Mouse (Mus musculus): ENCODE measurements around the gene Sh3pxd2a. TPM values are rescaled to one million over a fixed set of nuclear protein-coding genes. Genes with fewer than 3 reads are reported as not detected.

The Sh3pxd2a gene
- total and polyA plus RNA-seq, 3 experiments, result 36.1 to 53.2 (median 52.3) TPM

DNA sequence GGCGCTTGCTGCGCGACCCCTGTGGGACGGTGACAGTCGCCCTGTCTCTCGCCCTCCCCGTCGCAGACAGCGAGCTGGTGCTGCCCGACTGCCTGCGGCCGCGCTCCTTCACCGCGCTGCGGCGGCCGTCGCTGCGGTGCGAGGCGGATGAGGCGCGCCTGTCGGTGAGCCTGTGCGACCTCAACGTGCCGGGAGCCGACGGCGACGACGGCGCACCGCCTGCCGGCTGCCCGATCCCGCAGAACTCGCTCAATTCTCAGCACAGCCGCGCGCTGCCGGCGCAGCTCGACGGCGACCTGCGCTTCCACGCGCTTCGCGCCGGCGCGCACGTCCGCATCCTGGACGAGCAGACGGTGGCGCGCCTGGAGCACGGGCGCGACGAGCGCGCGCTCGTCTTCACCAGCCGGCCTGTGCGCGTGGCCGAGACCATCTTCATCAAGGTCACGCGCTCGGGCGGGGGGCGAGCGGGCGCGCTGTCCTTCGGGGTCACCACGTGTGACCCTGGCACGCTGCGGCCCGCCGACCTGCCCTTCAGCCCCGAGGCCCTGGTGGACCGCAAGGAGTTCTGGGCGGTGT, 211.1 kb downstream of the Sh3pxd2a start:
- TF ChIP-seq CTCF (IDR thresholded peaks at IDR 0.05), result no peak
- TF ChIP-seq EP300 (IDR thresholded peaks at IDR 0.05; ENCODE audit: insufficient read depth, low read depth, low read length), result no peak
- TF ChIP-seq POLR2A (IDR thresholded peaks at IDR 0.05; ENCODE audit: insufficient read depth, low read depth, low read length), result no peak
- DNase-seq, result no peak
- intact Hi-C loops (cut with DNase I), result loop anchor here (5.0 kb wide), 1 partner anchor 76 kb away; the partner anchor contains the start of gene Neurl1a
- H3K4me3 ChIP-seq, result no peak overlapping the region
- no peak overlapping the region for H3K9ac ChIP-seq (ENCODE audit: low read depth, low read length)
- H3K36me3 ChIP-seq (ENCODE audit: control insufficient read depth, insufficient read depth, low read length), result no peaks in the 10 kb centered on the region
- WGBS, result 5% methylated on average over 88 of the region's 90 CpGs
- H3K4me1 ChIP-seq (ENCODE audit: control insufficient read depth, insufficient read depth, low read length), result no peaks in the 10 kb centered on the region; the same call in 1 of the 2 replicates
- no peak overlapping the region for H3K27ac ChIP-seq
- no peaks in the 10 kb centered on the region for H3K79me2 ChIP-seq (replicated peaks; ENCODE audit: control insufficient read depth, insufficient read depth, low read length)
- H3K27me3 ChIP-seq (ENCODE audit: control insufficient read depth, insufficient read depth, low read length), result peaks cover 11% of the 10 kb centered on the region

DNA sequence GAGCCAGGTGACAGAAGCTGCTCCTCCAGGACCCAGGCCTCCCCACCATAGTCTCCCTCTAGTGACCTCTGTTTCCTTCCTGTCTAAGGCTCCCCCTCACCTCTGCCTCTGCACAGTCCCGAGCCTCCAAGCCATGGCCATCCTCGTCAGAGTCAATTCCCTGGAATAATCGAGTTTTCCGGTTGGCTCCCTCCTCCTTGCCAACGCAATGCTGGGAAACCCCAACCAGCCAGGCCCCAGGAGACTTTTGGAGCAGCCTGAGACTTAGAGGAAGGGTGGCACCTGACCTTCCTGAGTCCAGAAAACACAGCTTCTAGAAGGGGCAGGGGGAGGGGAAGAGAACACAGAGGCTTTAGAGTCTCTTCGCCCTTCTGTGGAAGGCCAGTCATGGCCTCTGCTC, 213.3 kb downstream of the Sh3pxd2a start:
- H3K9ac ChIP-seq (ENCODE audit: low read depth, low read length), result no peak overlapping the region
- WGBS, result 62% methylated on average over 6 of the region's 6 CpGs
- TF ChIP-seq POLR2A (IDR thresholded peaks at IDR 0.05; ENCODE audit: insufficient read depth, low read depth, low read length), result no peak
- no peak for TF ChIP-seq CTCF (IDR thresholded peaks at IDR 0.05)
- no peak for TF ChIP-seq EP300 (IDR thresholded peaks at IDR 0.05; ENCODE audit: insufficient read depth, low read depth, low read length)
- H3K27ac ChIP-seq, result no peak overlapping the region
- no peaks in the 10 kb centered on the region for H3K36me3 ChIP-seq (ENCODE audit: control insufficient read depth, insufficient read depth, low read length)
- no peaks in the 10 kb centered on the region; the same call in 1 of the 2 replicates for H3K4me1 ChIP-seq (ENCODE audit: control insufficient read depth, insufficient read depth, low read length)
- DNase-seq, result no peak
- no peaks in the 10 kb centered on the region for H3K79me2 ChIP-seq (replicated peaks; ENCODE audit: control insufficient read depth, insufficient read depth, low read length)
- no peak overlapping the region for H3K4me3 ChIP-seq
- intact Hi-C loops (cut with DNase I), result loop anchor here (5.0 kb wide), 1 partner anchor 74 kb away; the partner anchor contains the start of gene Neurl1a
- peaks cover 11% of the 10 kb centered on the region for H3K27me3 ChIP-seq (ENCODE audit: control insufficient read depth, insufficient read depth, low read length)

GRCm38 (mm10) chr19:47248906-47249568, 215.2 kb downstream of the Sh3pxd2a start:
- H3K4me3 ChIP-seq, result no peak overlapping the region
- peaks cover 9% of the 10 kb centered on the region for H3K27me3 ChIP-seq (ENCODE audit: control insufficient read depth, insufficient read depth, low read length)
- H3K79me2 ChIP-seq (replicated peaks; ENCODE audit: control insufficient read depth, insufficient read depth, low read length), result no peaks in the 10 kb centered on the region
- TF ChIP-seq CTCF (IDR thresholded peaks at IDR 0.05) (no peak), POLR2A (IDR thresholded peaks at IDR 0.05; ENCODE audit: insufficient read depth, low read depth, low read length) (no peak), EP300 (IDR thresholded peaks at IDR 0.05; ENCODE audit: insufficient read depth, low read depth, low read length) (no peak)
- WGBS, result 52% methylated on average over 16 of the region's 16 CpGs
- no peak for DNase-seq
- H3K4me1 ChIP-seq (ENCODE audit: control insufficient read depth, insufficient read depth, low read length), result no peaks in the 10 kb centered on the region
- H3K27ac ChIP-seq, result no peak overlapping the region
- H3K9ac ChIP-seq (ENCODE audit: low read depth, low read length), result no peak overlapping the region
- no peaks in the 10 kb centered on the region for H3K36me3 ChIP-seq (ENCODE audit: control insufficient read depth, insufficient read depth, low read length)
- intact Hi-C loops (cut with DNase I), result no loop called here

DNA sequence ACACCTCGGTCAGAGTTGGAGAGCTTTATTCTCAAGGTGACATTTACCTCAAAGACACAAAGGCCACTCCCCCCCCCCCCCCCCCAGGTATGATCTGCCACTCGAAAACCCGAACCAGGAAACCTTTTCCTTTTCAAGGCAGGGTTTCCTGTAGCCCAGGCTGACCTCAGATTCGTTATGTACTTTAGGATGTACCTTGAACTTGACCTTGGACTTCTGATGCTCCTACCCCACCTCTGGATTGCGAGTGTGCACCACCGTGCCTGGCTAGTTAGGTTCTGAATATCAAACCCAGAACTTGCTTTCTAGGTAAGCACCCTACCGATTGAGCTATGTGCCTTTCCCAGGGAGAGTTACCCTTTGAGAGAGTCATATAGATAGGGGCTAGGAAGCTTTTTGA, 215.9 kb downstream of the Sh3pxd2a start:
- peaks cover 5% of the 10 kb centered on the region for H3K27me3 ChIP-seq (ENCODE audit: control insufficient read depth, insufficient read depth, low read length)
- H3K4me3 ChIP-seq, result no peak overlapping the region
- no peak for DNase-seq
- H3K36me3 ChIP-seq (ENCODE audit: control insufficient read depth, insufficient read depth, low read length), result no peaks in the 10 kb centered on the region
- intact Hi-C loops (cut with DNase I), result no loop called here
- H3K79me2 ChIP-seq (replicated peaks; ENCODE audit: control insufficient read depth, insufficient read depth, low read length), result no peaks in the 10 kb centered on the region
- no peak for TF ChIP-seq CTCF (IDR thresholded peaks at IDR 0.05)
- TF ChIP-seq EP300 (IDR thresholded peaks at IDR 0.05; ENCODE audit: insufficient read depth, low read depth, low read length), result no peak
- no peak for TF ChIP-seq POLR2A (IDR thresholded peaks at IDR 0.05; ENCODE audit: insufficient read depth, low read depth, low read length)
- H3K27ac ChIP-seq, result no peak overlapping the region
- WGBS, result 75% methylated on average over 7 of the region's 7 CpGs
- H3K4me1 ChIP-seq (ENCODE audit: control insufficient read depth, insufficient read depth, low read length), result no peaks in the 10 kb centered on the region
- H3K9ac ChIP-seq (ENCODE audit: low read depth, low read length), result no peak overlapping the region

- intact Hi-C loops (cut with DNase I), result no loop called here
- WGBS, result 56% methylated on average over 11 of the region's 11 CpGs
- no peaks in the 10 kb centered on the region for H3K36me3 ChIP-seq (ENCODE audit: control insufficient read depth, insufficient read depth, low read length)
- no peak for TF ChIP-seq CTCF (IDR thresholded peaks at IDR 0.05)
- no peak for TF ChIP-seq EP300 (IDR thresholded peaks at IDR 0.05; ENCODE audit: insufficient read depth, low read depth, low read length)
- no peak for TF ChIP-seq POLR2A (IDR thresholded peaks at IDR 0.05; ENCODE audit: insufficient read depth, low read depth, low read length)
- no peak overlapping the region for H3K9ac ChIP-seq (ENCODE audit: low read depth, low read length)
- no peaks in the 10 kb centered on the region for H3K79me2 ChIP-seq (replicated peaks; ENCODE audit: control insufficient read depth, insufficient read depth, low read length)
- H3K27ac ChIP-seq, result no peak overlapping the region
- H3K4me1 ChIP-seq (ENCODE audit: control insufficient read depth, insufficient read depth, low read length), result no peaks in the 10 kb centered on the region
- H3K27me3 ChIP-seq (ENCODE audit: control insufficient read depth, insufficient read depth, low read length), result peaks cover under 1% of the 10 kb centered on the region; the same call in 1 of the 2 replicates
- no peak overlapping the region for H3K4me3 ChIP-seq
- DNase-seq, result no peak
Measured at GRCm38 (mm10) chr19:47247791-47248190, 216.4 kb downstream of the Sh3pxd2a start.

- H3K79me2 ChIP-seq (replicated peaks; ENCODE audit: control insufficient read depth, insufficient read depth, low read length), result no peaks in the 10 kb centered on the region
- H3K4me1 ChIP-seq (ENCODE audit: control insufficient read depth, insufficient read depth, low read length), result no peaks in the 10 kb centered on the region
- H3K9ac ChIP-seq (ENCODE audit: low read depth, low read length), result no peak overlapping the region
- no peak for DNase-seq
- no peak overlapping the region for H3K4me3 ChIP-seq
- TF ChIP-seq CTCF (IDR thresholded peaks at IDR 0.05), result no peak
- TF ChIP-seq POLR2A (IDR thresholded peaks at IDR 0.05; ENCODE audit: insufficient read depth, low read depth, low read length), result no peak
- TF ChIP-seq EP300 (IDR thresholded peaks at IDR 0.05; ENCODE audit: insufficient read depth, low read depth, low read length), result no peak
- no peak overlapping the region for H3K27ac ChIP-seq
- no peaks in the 10 kb centered on the region for H3K36me3 ChIP-seq (ENCODE audit: control insufficient read depth, insufficient read depth, low read length)
- 86% methylated on average over 8 of the region's 8 CpGs for WGBS
- no peaks in the 10 kb centered on the region for H3K27me3 ChIP-seq (ENCODE audit: control insufficient read depth, insufficient read depth, low read length)
- intact Hi-C loops (cut with DNase I), result no loop called here
Measured at GRCm38 (mm10) chr19:47245512-47245911, 218.7 kb downstream of the Sh3pxd2a start.

Data from heart, adult 2 months (tissue).